Mouse (Mus musculus): ENCODE results near the gene Olfr1495.
"Not testable (repeated sequence)": the region's sequence is repeated elsewhere in the genome, so short reads cannot be mapped to it uniquely, and the experiment has no call there.

Gene Olfr1495

GRCm38 (mm10) chr19:13764306-13764705 is at the start of gene Olfr1495:
TSS of gene Olfr1495 (plus strand) at chr19:13764606.
- no peak for DNase-seq (ENCODE audit: low spot score)

DNA sequence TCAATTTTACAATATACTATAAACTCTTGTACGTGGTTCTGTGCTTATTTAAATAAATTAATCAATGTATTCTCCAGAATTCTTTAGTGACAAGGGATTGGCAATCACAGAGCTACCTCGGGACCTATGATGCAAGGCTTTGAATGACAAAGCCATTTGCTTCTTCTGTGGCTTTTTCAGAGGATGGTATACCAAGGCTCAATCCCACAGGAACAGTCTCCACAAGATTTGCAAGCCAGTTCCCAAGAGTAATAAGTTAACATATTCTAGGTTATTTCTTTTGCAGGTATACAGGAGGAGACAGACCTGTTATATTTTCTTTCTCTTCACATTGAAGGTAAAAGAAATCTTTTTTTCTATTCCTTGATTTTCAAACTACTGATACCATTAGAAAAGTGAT is 41.4 kb upstream of the Olfr1495 start, which contains the start of gene Olfr1493-ps1:
TSS of gene Olfr1493-ps1 (plus strand) at position 301 of the 400 bp plus-strand sequence.
- no peak for DNase-seq (ENCODE audit: low spot score)

GRCm38 (mm10) chr19:13739428-13739827 is 25.0 kb upstream of the Olfr1495 start, which contains the start of gene Olfr1494:
TSS of gene Olfr1494 (plus strand) at chr19:13739728.
- no peak for DNase-seq (ENCODE audit: low spot score)

DNA sequence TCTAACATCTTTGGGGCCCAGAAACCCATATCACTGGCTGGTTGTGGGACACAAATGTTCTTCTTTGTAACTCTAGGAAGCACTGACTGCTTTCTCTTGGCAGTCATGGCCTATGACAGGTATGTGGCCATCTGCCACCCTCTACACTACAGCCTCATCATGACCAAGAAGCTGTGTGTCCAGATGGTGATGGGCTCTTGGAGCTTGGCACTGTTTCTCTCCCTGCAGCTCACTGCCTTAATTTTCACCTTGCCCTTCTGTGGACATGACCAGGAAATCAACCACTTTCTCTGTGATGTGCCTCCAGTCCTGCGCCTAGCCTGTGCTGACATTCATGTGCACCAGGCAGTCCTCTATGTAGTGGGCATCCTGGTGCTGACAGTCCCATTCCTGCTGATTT is 15.0 kb upstream of the Olfr1495 start:
- DNase-seq (ENCODE audit: low spot score) = no peak

DNA sequence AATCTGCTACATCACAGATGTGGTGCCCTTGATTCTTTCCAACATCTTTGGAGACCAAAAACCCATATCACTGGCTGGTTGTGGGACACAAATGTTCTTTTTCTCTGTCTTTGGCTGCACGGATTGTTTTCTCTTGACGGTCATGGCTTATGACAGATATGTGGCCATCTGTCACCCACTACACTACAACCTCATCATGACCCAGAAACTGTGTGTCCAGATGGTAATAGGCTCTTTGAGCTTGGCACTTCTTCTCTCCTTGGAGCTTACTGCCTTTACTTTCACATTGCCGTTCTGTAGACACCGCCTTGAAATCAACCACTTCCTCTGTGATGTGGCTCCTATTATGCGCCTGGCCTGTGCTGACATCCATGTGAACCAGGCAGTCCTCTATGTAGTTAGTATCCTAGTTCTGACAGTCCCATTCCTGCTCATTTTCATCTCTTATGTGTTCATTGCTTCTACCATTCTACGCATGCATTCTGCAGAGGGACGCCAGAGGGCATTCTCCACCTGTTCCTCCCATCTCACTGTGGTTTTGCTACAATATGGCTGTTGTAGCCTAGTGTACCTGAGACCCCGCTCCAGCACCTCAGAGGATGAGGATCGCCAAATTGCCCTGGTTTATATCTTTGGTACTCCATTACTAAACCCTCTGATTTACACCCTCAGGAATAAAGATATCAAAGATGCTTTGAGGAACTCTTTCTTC is 4.3 kb downstream of the Olfr1495 start:
- peak; percentile 3 for DNase-seq (ENCODE audit: low spot score)

DNA sequence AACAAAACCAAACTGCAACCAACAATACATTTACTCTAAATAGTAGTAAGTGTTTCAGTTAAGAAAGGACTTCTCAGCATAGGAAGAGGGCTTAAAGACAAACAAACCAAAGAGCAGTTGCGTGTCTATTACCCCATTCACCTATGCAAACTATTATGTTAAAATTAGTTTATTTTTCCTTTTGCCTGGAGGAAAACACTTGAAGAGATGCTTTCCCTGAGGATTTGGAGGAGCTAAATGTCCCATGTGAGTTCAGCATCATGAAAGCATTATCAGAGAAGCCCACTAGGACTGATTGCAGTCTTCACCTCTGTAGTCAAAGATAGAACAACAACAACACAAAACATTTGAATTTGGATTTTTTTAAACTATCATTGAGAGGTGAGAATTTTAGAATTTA is 13.2 kb downstream of the Olfr1495 start, which contains the start of gene Olfr1496:
TSS of gene Olfr1496 (plus strand) at position 301 of the 400 bp plus-strand sequence.
- DNase-seq (ENCODE audit: low spot score) = no peak

- no peak for DNase-seq (ENCODE audit: low spot score)
These were observed 33.7 kb downstream of the Olfr1495 start, which contains the start of gene Olfr1497 for GRCm38 (mm10) chr19:13798102-13798501. TSS of gene Olfr1497 (minus strand) at chr19:13798202.

DNA sequence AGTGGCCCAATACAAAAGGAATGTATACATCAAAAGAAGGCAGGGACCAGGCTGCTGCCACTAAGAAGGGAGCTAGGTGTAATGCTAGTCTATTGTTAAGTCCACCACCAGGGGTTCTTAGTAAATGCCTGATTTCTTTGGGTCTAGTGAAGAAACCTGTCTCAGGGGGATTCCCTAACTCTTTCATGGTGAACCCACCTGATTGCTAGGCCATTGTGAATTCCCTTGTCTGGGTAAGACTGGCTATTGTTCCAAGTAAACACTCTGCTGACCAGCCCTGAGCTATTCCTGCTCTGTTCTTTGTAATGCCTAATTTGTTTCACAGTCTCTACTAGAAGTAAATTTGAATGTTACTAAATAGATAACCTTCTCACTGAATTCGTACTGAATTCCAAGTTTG is 41.1 kb downstream of the Olfr1495 start:
- DNase-seq (ENCODE audit: low spot score) = not testable (repeated sequence)

DNA sequence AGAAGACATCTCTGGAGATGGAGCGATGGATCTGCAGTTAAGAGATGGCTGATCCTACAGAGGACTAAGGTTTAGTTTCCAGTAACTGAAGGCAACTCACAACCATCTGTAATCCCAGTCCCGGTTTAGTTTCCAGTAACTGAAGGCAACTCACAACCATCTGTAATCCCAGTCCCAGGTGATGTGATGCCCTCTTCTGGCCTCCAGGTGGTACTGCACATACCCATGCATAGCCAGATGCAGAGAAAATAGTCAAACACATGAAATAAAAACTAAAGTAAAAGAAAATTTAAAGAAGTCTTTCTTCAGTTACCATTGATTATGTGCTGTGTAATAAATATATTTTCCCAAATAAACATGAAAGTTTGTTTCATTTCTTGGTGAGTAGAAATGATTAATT is 48.4 kb downstream of the Olfr1495 start:
- DNase-seq (ENCODE audit: low spot score) = no peak

DNA sequence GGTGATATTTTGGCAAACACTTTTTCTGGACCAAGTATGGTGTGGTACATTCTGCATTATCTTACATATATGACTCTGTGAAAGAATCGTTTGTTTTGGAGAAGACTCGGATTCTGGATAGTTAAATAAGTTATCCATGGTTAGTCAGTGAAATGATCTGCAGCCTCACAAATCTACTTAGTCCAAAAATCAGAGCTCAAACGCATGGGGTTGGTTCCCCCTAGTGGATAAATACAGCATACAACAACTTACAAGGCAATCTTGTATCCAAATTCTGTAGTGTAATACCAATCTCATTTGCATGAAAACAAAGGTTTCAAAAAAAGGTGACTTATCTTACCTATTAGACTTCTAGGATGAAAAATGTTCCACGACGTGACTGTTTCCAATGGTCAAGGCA is 54.4 kb downstream of the Olfr1495 start:
- DNase-seq (ENCODE audit: low spot score) = peak; percentile 55

- no peak for DNase-seq (ENCODE audit: low spot score)
These were observed 54.9 kb downstream of the Olfr1495 start, which contains the start of gene Olfr1499 for GRCm38 (mm10) chr19:13819347-13819746. TSS of gene Olfr1499 (minus strand) at chr19:13819447.

Measured in retina, embryonic 14.5 days (tissue).